Mouse (Mus musculus) olfactory bulb, adult 2 months (tissue): Measurements from ENCODE around the gene Med15.

ENCODE experiments used
- CTCF ChIP-seq: fragments of 200-500 bp; IDR thresholded peaks from 2 replicates; pipeline ENCODE4 v1.5.1; 2012; ENCODE audit warnings: low read depth, mild to moderate bottlenecking, low read length, moderate library complexity; ENCODE audit not compliant: insufficient read depth
- POLR2A ChIP-seq: fragments of 200-500 bp; IDR thresholded peaks from 2 replicates; pipeline ENCODE4 v1.6.1; 2012; ENCODE audit warnings: mild to moderate bottlenecking, low read depth, low read length, moderate library complexity; ENCODE audit not compliant: insufficient read depth

DNA sequence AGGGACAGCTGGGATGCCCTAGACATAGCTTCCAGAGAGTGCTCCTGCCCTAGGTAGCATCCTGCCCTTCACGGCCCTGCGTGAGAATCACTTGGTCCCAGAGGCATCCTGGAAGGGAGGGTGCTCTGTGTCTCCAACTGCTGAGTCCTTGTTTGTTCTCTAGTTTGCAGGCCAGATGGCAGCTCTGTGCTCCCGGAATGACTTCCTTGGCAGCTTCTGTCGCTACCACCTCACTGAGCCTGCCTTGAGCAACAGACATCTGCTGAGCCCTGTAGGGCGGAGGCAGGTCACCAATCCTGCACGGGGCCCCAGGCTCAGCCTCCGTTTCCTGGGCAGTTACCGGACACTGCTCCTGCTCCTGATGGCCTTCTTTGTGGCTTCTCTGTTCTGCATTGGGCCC is 90.4 kb downstream of the Med15 start:
- TF ChIP-seq CTCF (no peak), POLR2A (no peak)
